Mouse (Mus musculus) thymus, postnatal 0 days (tissue): ENCODE measurements around the gene Olfr1423. TPM values are rescaled to one million over a fixed set of nuclear protein-coding genes. Genes with fewer than 3 reads are reported as not detected.
"Not testable (repeated sequence)": the region's sequence is repeated elsewhere in the genome, so short reads cannot be mapped to it uniquely, and the experiment has no call there.

Experiments
- DNase-seq: peaks from one replicate; pipeline ENCODE4 v3.0.0-alpha.2; 2015; ENCODE audit warnings: low spot score
- polyA plus RNA-seq: library from polyadenylated mRNA; unstranded; fragments of >200 nt; fragmentation: Nextera tagmentation; extraction: Ambion mirVana; gene quantifications from 2 replicates; pipeline ENCODE4 v1.2.1, GENCODE M21; 2015

The Olfr1423 gene
- polyA plus RNA-seq, 1 experiment from 2014 or later, result not detected

GRCm38 (mm10) chr19:12007105-12007931, 33.8 kb downstream of the Olfr1423 start:
- DNase-seq, result peak; percentile 39

DNA sequence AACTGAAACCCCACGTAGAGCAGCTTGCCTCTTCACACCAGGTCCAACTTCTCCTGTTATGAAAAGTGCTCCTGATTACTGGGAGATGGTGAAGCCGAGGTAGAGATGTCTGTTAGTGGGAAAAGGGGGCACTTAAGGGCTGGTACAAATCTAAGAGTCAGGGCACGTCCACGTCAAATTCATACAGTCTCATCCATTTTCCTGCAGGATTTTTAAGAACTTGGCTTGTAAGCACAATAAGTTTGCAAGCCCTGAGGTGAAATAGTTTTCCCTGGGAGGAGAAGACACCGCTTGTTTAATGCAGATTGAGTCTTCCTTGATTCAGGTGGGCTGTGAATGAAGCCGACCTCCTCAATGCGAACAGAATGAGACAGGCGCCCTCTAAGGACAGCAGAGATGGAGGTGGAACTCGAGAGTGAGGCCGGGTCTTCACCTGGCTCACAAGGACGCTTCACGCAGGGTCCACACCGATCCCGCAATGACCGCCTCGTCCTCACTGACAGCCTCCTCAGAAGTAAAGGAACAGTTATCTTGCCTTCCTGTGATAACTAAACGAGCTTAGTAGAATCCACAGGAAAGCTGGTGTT, 34.7 kb downstream of the Olfr1423 start:
- DNase-seq, result peak; percentile 72

GRCm38 (mm10) chr19:12005376-12006360, 35.4 kb downstream of the Olfr1423 start:
- DNase-seq, result peak; percentile 95

- DNase-seq, result peak; percentile 9
Measured at GRCm38 (mm10) chr19:12004216-12005008, 36.7 kb downstream of the Olfr1423 start.

- DNase-seq, result no peak
Measured at GRCm38 (mm10) chr19:12003568-12003967, 37.5 kb downstream of the Olfr1423 start.

DNA sequence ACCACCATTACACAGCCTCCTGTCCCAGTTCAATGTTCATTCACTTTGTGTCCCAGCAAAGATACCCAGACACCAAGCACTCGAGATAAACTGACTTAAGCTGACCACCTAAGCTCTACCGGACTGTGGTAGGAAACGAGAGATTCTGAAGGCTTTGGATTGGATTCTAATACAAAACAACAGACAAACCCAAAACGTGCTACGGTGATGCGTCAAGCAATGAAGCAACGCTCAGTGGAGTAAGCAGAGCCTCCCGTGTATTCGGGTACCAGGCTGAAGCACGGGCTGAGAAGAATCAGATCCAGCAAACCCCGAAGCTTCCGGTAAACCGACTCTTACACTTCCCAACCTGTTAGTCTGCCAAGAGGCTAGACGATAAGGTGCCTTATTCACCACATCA, 38.3 kb downstream of the Olfr1423 start:
- no peak for DNase-seq

DNA sequence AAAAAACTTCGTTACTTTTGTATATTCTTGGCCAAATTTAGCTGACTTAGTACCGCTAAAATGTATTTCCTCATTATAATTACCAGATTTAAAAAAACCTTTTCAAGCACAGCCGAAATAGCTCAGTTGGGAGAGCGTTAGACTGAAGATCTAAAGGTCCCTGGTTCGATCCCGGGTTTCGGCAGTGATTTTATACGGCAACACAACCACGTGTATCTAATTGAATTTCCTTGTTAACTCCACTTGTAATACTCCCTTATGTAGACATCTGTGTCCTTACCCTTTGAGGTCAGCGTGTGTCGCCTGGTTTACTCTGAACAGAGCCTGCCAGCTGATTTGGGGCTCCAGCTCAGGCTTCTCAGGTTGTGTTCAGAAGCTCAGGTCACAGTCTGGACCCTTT, 39.0 kb downstream of the Olfr1423 start:
- DNase-seq, result peak; percentile 84

GRCm38 (mm10) chr19:12001686-12002085, 39.4 kb downstream of the Olfr1423 start:
- no peak for DNase-seq

- DNase-seq, result no peak
Measured at GRCm38 (mm10) chr19:11995722-11996448, 45.2 kb downstream of the Olfr1423 start.

DNA sequence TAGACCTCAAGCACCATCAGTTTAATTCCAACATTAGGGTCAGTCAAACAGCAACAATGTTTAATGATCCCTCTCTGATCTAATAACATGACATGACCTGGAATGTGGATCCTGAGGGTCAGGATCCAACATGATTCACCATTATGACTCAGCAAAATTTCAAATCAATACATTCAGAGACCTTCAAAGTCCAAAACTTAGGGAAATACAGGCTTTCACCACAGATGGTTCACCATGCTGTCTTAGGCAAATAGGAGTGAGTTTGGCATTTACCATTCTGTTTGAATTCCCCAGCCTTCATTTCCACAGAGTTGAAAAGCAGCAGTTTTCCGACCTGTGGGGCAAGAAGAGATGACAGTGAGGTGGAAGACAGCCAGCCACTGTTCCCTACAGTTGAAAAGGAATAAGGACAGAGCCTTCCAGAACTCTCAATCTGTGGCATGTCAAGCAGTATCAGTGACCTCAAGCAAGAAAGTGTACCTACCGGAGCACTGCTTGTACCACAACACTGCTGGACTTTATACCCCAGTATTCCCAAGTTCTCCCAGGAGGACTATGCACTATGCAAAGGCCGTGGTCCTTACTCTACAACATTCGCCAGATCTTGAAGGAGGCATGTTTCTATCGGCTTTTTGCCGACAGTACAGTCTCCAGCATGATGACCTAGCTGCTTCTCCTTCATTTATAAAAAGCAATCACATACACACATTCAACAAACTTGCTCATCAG, 46.2 kb downstream of the Olfr1423 start:
- DNase-seq, result no peak

DNA sequence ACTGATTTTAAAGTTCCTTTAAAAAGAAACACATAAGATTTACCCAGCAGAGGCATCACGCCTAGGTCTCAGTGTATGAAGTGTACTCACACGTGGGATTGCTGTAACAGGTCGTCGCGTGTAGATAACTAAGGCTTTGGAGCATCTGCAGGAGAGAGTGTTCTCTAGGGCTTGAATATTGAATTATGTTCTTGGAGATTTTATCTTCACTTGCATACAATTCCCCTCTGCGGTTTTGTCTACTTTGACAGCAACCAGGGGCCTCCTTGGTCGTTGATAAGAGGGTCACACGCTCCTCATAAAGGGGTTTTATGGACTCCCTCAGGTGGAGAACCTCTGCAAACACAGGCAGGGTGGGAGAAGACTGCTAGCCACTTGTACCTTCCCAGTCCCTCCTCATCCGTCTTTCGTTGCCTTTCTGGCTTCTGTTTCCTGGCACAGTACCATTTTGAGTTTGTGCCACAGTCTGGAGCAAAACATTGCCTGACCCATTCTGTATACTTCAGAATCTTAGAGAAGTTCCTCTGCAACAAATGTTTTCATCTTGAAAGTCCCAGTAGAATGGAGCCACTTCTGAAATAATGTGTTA, 48.6 kb downstream of the Olfr1423 start:
- DNase-seq, result no peak

GRCm38 (mm10) chr19:11992034-11992433, 49.1 kb downstream of the Olfr1423 start:
- DNase-seq, result no peak

- DNase-seq, result no peak
Measured at GRCm38 (mm10) chr19:11989334-11989733, 51.8 kb downstream of the Olfr1423 start.

DNA sequence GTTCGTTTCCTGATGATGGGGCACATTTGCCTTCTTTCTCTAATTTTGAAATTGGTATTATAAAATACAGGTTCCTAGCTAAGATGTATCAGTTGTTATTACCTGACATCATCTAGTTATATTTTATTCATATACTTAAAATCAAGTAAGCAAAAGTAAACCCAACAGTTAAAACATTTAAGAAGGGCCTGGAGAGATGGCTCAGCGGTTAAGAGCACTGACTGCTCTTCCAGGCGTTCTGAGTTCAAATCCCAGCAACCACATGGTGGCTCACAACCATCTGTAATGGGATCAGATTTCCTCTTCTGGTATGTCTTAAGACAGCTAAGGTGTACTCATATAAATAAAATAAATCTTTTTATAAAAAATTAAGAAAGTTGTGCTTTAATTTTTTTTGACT, 53.3 kb downstream of the Olfr1423 start:
- DNase-seq, result no peak

GRCm38 (mm10) chr19:11984614-11985013, 56.5 kb downstream of the Olfr1423 start:
- not testable (repeated sequence) for DNase-seq
